Mouse (Mus musculus): ENCODE data around the gene 1700074P13Rik.
"Not testable (repeated sequence)": the region's sequence is repeated elsewhere in the genome, so short reads cannot be mapped to it uniquely, and the experiment has no call there.

1700074P13Rik gene

GRCm38 (mm10) chr6:40940457-40940856, at the start of gene 1700074P13Rik:
TSS of gene 1700074P13Rik (minus strand) at chr6:40940557.
- no peak for DNase-seq (ENCODE audit: low spot score)

GRCm38 (mm10) chr6:40964454-40964853, 24.1 kb upstream of the 1700074P13Rik start, which contains the start of gene 1810009J06Rik:
TSS of gene 1810009J06Rik (plus strand) at chr6:40964754.
- not testable (repeated sequence) for DNase-seq (ENCODE audit: low spot score)

GRCm38 (mm10) chr6:40953716-40954115, 13.4 kb upstream of the 1700074P13Rik start:
- no peak for DNase-seq (ENCODE audit: low spot score)

GRCm38 (mm10) chr6:40951770-40952169, 11.4 kb upstream of the 1700074P13Rik start, which contains the start of gene Gm4744:
TSS of gene Gm4744 (minus strand) at chr6:40951870.
- DNase-seq (ENCODE audit: low spot score): no peak

GRCm38 (mm10) chr6:40919954-40920353, 20.4 kb downstream of the 1700074P13Rik start:
- DNase-seq (ENCODE audit: low spot score): no peak

- DNase-seq (ENCODE audit: low spot score): no peak
Observed at GRCm38 (mm10) chr6:40900287-40900686, 40.1 kb downstream of the 1700074P13Rik start, which contains the start of gene Prss58. TSS of gene Prss58 (minus strand) at chr6:40900387.

- DNase-seq (ENCODE audit: low spot score): no peak
Observed at GRCm38 (mm10) chr6:40894716-40895115, 45.6 kb downstream of the 1700074P13Rik start.

- DNase-seq (ENCODE audit: low spot score): no peak
Observed at GRCm38 (mm10) chr6:40893577-40893976, 46.8 kb downstream of the 1700074P13Rik start.

GRCm38 (mm10) chr6:40891754-40892153, 48.6 kb downstream of the 1700074P13Rik start:
- no peak for DNase-seq (ENCODE audit: low spot score)

- no peak for DNase-seq (ENCODE audit: low spot score)
Observed at GRCm38 (mm10) chr6:40890973-40891372, 49.4 kb downstream of the 1700074P13Rik start.

- DNase-seq (ENCODE audit: low spot score): no peak
Observed at GRCm38 (mm10) chr6:40887394-40887793, 53.0 kb downstream of the 1700074P13Rik start, which contains the start of gene Moxd2. TSS of gene Moxd2 (minus strand) at chr6:40887494.
